Mouse (Mus musculus): ENCODE data around the gene Ankrd9.

DNA sequence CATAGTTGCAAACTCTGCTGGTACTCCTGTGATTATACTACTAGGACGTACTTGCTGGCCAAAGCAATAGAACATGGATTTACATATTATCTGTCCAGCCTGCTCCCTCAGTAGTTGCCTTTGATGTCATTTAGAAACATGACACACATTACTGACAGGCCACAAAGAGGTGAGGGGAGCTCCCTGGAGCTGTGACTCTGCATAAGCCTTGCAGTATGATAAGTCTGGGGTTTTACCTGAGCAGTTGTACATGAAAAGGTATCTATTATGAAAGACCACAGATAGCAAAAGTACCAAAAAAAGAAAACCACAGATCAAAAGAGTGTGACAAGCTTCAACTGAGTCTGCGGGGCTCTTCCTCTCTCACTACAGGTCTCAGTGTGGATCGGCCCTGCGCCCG is 39.5 kb downstream of the Ankrd9 start:
- TF ChIP-seq EP300 (optimal IDR thresholded peaks at IDR 0.05) (no peak), CTCF (IDR thresholded peaks at IDR 0.05; ENCODE audit: low read depth) (no peak)

Measured in stomach, postnatal 0 days (tissue).